Mouse (Mus musculus): ENCODE results near the gene Gm2004. TPM values are rescaled to one million over a fixed set of nuclear protein-coding genes. Genes with fewer than 3 reads are reported as not detected.

Gene Gm2004
- 2.2 TPM for total RNA-seq (2023)

DNA sequence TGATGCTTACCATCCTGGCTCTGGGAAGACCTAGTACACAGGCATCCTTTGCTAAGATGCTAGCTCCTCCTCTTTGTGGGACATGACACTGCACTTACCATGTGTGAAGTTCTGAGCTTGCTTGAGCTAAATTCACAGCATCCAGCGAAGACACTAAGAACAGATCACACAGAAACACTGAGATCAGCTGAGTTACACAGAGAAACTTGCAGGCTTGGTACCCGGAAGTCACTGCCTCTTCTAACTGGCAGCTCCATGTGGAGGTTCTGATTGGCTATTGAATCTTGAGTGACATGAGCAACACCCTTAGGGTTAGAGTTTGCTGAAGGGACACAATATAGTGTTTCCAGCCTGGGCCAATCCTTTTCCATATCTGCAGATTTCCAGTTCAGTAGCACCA lies at the start of gene Gm2004:
Gm2004 (minus strand) TSS at position 101 of the 400 bp plus-strand sequence.

Other genes with a start within 250 kb of the Gm2004 start
- 3.3 TPM for gene Zfp966, start 218.7 kb downstream of the Gm2004 start, total RNA-seq (2023)
- gene Gm2026, start 184.5 kb downstream of the Gm2004 start, total RNA-seq (2023), result 4.5 TPM
- gene 2210418O10Rik, start 76.7 kb upstream of the Gm2004 start, total RNA-seq (2023), result 1.7 TPM
- not detected for gene Gm11009, start 169.7 kb upstream of the Gm2004 start, total RNA-seq (2023)